Mouse (Mus musculus): ENCODE results near the gene Vamp3.

The Vamp3 gene

DNA sequence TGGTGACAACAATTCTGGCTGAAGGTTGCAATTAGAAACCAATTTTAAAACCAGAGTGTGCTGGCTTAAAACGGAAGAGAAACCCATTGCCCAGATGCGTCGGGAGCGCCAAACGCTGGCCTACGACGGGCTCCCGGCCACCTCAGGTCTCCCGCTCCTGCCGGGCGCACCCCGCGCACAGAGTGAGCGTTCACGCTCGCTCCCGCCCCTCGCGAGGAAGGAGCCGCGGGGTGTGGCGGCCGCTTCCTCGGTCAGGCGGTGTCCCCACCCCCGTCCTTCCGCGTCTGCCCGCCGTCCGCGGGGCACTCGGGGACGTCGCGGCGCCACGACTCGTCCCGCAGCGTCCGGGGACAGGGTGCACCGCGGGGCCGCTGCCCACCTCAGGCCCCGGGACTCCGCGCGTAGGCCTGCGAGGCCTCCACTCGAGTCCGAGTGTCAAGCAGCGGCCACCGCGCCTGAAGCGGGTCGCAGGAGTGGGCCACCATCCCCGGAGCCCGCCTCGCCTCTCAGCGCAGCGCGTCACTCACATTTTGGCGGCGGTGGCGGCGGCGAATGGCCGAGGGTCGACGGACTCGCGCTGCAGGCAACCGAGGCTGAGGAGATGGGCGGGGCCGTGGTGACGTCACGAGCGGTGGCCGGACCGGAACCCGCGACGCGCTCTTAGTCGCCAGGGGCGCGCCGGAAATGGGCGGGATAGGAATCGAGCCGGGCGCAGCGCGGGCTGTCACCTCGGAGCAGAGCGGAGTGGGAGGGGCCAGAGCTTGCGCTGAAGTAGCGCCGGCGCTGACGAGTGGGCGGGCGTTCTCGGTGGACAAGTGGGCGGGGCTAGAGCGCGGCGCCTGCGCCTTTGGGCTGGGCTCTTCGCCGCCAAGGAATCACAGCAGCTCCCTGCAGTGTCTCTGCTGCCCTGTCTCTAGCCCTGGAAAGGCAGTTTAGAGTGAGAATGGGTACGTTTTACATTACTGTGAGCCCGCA lies at the start of gene Vamp3:
Vamp3 (minus strand) TSS at position 617 of the 975 bp plus-strand sequence.
- DNase-seq (ENCODE audit: low spot score in 2 of 2): peak; percentile 96 to 99

DNA sequence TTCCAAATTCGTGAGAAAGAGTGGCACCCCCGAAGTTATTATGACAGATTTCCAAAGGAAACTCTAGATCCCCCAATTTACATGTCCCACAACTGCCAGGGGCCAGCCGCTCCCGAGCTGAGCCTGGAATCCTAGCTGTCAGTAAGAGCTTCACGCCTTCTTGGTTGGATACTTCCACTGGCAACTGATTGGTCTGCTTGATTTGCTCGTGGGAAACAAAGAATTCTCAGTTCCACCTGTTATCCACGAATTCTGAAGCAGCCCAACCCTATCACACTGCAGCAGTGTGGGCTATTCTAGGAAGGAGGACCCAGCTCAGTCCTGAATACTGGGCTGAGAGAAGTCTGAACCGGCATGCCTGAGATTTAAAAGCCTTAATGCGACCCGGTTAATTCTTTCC lies 48.7 kb upstream of the Vamp3 start:
- no peak for DNase-seq (ENCODE audit: low spot score in 2 of 2)

DNA sequence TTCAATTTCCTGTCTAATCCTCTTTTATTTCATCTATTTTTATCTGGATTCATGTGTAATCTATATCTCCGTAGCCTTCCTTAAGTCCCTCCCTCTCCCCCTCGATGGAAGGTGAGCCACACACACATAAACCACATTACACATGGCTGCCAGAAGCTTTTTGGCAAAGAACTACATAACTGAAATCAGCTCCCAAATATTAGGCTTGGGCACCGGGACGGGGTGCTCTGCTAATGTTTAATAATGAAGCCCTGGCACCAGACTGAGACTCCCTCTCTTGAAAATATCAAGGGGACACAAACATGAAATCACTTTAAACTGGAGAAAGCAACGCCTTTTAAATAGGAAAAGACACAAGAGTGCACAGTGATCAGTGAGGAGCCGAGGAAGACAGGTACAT lies 48.1 kb upstream of the Vamp3 start:
- no peak for DNase-seq (ENCODE audit: low spot score in 2 of 2)

DNA sequence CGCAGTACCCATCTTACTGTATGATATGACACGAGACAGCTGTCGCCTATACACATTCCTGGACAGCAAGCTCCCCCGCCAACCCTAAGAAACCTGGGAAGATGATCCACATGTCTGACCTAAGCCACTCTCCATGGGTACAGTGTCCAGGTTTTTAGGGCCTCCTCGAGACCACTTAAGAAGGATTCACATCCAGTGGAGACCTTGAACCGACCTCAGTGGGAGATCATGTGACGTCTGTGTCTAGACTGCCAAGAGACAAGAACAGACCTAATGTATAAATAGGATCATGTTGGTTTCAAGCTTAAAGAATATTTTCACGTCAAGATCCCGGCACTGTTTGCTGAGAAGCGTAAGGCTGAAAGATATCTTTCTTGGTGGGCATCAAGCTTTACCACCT lies 46.4 kb upstream of the Vamp3 start:
- no peak for DNase-seq (ENCODE audit: low spot score in 2 of 2)

DNA sequence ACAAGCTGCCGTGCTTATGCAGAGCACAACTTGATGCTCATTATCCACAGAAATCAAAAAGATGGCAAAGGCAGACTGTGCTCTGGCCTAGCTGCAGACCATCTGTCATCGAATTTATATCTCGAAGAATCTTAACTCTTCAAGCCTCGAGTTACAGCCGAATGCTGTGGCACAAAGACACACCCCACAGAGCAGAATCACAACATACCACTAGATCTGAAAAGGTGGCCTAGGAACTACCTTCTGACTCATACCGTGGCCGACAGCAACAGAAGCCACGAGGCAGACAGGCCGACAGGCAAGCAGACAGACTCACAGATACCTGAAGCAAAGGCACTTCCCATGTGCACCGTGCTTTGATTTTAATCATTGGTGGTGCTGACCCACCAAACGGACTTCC lies 45.9 kb upstream of the Vamp3 start:
- DNase-seq (ENCODE audit: low spot score in 2 of 2): no peak

DNA sequence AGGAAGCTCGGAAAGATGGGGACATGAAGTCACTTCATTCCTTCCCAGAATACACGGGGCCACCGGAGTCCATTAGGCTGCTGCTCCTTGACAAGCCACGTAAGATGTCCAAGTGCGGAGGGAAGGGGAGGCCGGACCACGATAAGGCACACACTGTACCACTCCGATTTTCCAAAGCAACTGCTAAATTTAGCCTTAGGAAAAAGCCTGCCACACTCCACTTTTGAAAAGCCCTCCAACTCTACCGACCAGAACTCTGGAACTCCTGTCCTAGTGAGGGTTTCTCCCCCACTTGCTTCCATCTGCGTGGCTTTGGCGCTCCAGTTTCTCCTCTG lies 39.3 kb upstream of the Vamp3 start:
- DNase-seq (ENCODE audit: low spot score in 2 of 2): no peak

DNA sequence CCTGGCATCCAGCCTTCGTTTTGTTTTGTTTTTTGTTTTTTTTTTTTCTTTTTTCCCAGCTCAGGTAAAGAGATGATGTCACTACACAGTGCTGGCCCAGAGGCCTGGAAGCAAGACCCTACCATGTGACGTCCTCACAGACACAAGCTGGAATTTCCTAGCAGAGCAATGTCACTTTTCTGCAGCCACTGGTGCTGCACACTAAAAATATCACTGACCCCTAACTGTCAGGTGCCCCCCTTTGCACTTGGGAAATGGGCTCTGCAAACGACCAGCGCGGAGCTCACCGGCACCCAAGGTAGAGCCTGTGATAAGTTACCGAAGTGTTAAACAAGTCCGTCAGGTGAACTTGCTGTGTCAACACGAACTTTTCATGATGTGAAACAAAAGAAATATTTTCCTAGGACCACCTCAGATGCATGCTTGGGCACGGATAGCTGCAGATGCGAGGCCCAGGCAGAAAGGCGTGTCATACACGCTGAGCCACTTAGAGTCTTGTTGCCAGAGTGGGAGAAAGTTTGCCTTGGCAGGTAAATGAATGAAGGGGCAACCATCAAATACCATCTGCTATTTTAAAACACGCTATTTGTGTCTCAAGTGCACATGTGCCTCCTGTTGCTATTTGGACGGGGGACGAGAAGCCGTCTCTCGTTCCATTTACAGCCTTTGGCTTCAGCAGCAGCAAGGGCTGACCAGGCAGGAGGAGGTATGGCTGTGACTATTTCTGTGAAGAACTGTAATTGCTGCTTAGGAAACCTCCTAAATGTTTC lies 38.8 kb upstream of the Vamp3 start:
- DNase-seq (ENCODE audit: low spot score in 2 of 2): no peak

DNA sequence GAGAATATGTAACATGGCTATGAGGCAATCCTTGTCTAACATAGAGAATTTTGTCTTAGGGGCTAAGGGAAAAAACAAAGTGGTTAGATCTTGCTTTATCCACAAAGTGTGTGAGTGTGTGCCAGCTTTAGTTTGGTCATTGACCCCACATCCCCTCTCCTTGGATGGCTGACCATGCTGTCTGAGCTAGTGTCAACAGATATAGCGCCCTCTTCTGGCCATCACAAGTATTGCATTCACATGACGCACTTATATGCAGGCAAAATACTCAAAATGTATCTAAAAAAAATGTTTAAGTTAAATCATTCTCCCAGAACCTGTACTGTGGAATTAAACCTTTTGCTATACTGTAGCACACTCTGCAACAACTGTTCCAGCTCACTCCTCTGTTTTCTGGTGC lies 37.4 kb upstream of the Vamp3 start:
- no peak for DNase-seq (ENCODE audit: low spot score in 2 of 2)

DNA sequence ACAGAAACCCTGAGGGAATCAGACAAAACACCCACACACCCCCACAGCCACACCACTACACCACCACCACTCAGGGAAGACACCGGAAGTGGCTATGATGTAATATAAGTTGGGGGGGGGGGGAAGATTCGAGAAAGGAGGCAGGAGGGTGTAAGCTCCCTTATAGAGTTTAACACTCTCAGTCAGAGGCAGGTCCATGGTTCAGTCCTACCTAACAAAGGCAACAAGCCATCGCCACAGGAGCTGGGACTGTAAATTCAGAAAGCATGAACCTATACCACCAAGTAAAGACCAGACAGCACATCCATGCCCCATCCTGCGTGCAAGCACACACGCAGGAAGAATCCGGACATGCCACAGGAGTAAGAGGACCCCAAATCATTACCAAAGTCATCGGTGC lies 31.5 kb upstream of the Vamp3 start, which contains the start of gene Gm13090:
Gm13090 (plus strand) TSS at position 301 of the 400 bp plus-strand sequence.
- DNase-seq (ENCODE audit: low spot score in 2 of 2): no peak

DNA sequence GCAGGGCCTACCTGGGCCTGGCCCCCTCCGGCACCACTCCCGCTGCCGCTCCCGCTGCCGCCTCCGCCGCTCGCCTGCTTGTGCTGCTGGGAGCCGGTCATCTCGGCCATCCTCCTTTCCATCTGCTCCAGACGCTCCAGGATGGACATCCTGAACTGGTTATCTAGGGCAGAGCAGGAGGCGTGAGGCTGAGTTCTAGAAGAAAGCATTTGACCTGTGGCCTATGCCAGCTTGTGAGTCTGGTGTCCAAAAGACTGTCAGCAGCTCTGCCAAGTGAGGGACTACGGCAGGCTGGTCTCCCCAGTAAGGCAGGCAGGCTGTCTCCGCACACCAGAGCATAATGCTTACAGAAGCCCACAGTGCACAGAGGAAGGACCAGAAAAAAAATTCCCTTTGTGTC lies 31.1 kb upstream of the Vamp3 start:
- no peak for DNase-seq (ENCODE audit: low spot score in 2 of 2)

DNA sequence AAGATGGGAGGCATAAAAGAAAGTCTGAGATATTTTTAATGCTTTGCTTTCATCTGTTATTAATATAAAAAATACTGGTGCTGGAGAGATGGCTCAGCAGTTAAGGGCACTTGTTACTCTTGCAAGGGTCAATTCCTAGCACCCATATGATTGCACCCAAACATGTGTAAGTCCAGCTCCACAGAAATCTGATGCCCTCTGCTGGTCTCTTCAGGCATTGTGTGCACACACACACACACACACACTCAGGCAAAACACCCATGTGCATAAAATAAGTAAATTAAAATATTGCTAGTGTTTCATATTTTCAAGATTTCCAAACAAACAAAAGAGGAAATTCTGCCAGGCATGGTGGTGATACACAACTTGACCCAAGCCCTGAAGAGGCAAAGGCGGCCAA lies 29.6 kb upstream of the Vamp3 start:
- no peak for DNase-seq (ENCODE audit: low spot score in 2 of 2)

DNA sequence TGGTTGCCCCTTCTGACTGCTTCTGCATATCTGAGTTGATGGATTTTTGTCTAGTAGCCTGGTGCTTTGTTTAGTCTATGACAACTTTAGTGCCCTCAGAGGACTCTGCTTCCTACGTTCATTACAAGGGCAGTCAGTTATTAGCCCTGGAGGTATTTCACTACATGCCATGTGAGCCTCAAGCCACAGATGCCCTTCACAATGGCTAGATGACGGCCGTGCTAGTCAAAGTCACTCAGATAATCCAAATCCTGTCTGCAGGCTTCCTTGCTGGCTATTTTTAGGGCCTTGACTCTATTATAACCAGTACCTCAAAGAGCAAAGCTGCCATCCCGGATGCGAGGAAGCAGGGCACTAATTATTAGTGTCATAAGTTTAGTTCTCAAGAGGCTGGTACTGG lies 25.3 kb upstream of the Vamp3 start:
- no peak for DNase-seq (ENCODE audit: low spot score in 2 of 2)

DNA sequence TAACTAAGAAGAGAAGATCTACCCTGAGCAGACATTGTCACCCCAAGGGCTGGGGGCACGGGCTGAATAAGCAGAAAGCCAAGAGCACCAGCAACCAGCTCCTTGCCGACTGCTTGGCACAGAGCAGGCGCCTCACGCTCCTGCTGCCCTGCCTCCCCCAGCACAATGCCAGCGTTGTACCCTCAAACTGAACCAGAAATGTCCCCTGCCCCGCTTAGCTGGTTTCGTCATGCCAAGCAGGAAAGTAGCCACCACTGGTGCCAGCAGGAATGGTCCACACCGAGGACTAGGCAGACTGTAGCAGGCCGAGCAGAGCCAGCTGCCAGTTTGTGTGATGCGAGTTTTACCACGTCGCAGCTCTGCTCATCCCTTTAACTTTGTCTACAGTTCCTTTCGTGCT lies 24.2 kb upstream of the Vamp3 start:
- no peak for DNase-seq (ENCODE audit: low spot score in 2 of 2)

DNA sequence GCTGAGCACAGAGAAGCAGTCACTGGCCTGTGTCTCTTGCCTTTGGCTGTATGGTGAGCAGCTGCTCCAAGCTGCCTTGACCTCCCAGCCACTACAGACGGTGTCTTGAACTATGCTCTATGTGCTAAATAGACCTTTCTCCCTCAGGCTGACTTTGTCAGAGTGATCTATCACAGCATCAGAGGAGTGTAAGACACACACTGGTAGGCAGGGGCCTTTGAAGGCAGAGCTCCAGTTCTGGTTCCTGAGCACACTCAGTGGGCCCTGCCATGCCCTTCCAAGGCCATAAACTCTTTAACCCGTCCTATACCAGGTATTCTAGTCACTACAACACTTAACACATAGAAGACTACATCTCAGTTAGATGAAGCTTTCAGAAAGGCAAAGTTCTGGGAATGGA lies 23.6 kb upstream of the Vamp3 start:
- DNase-seq (ENCODE audit: low spot score in 2 of 2): no peak

DNA sequence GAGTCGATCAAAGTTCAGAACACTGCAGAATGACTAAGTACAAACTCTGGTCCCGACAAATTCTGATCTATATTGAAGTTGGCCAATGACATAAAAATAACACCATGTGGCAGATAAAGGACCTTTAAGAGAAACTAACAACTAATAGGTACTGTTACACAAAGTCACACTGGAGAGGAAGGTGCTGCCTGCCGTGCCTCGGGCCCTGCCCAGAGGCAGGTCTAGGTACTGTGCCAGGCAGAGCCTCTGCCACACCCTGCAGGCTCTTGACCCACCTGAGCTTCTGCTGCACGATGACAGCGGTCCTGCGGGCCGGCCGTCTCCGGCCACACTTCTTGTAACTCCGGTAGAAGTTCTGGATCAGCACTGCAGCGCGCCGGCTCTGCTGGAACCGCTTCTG lies 17.1 kb upstream of the Vamp3 start:
- no peak for DNase-seq (ENCODE audit: low spot score in 2 of 2)

DNA sequence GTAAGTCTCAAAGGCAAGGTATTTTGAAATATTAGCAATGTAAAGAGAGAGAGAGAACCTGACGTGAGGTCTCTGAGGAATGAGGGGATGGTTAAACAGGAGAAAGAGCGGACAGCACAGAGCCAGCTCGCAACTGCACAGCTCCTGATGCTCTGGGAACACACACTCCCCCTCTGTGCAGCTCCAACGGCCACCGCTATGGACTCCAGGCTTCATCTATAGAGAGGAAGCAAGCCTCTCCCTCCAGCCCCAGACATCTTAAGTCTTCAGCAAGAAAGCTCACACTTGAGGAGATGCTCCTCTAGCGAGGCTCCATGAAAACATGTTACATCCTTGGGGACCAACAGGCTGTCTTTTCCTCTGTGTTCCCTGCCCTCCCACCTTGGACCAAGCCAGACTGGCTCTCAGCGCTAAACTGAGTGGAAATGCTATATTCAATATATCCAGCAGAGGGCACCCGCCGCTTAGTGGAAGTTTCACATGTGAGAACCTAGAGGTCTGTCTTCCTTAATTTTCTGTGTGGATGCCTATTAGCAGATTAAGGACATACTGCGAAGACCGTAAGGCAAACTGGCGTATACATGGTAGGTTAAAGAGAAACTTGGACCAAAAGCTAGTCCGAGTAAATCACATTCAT lies 15.5 kb upstream of the Vamp3 start:
- peak; percentile 34 to 73 for DNase-seq (ENCODE audit: low spot score in 2 of 2)

DNA sequence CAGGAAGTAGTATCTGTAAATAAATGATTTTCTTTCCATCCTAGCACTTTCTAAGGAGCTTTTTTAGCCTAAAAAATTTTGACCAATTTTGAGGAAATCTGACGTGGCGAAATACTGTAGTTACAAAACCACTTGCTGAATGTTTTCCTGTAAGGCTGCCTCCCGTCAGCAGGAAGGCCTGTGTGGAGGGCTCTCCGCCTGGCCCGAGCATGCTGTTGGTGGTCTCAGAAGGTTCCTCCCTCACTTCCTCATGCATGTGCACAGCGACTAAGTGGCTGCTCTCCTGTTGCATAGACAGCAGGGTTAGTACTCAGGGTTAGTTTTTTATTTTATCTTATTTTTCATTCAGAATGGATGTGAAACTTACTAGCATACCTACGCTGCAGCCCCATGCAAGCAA lies 13.2 kb upstream of the Vamp3 start:
- DNase-seq (ENCODE audit: low spot score in 2 of 2): no peak

DNA sequence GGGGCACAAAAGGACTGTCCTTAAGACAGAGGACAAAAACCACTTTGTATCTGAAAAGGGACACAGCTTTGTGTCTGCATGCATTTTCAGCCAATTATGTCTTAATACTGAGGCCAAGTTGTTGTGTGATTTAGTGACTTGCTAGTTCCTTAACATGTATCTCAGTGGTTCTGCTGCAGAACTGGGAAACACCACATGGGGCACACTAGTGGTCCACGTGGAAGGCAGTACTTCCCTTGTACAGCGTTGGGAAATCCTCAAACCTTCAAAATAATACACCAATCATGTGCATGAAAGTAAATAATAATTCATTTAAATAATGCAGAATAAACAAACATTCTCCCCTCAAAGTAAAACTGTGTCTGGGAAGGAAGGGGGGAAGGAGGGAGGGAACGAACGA lies 11.0 kb upstream of the Vamp3 start:
- no peak for DNase-seq (ENCODE audit: low spot score in 2 of 2)

DNA sequence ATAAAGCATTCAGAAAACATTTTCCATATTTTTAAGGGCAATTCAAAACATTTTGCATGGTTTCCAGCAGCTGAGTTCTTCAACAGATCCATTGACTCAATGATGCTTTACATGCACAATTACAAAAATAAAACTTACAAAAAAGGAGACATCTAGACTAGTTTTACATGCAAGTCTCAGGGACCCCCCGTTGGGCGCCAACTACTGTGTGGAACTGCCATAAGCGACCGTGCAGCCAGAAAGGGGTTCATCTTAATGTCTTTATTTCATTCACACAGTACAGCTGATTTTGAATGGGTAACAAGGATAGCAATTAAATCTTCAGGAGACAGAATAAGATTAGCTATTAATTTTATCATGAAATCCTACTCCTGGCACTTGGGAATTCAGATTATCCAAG lies 1.8 kb upstream of the Vamp3 start:
- DNase-seq (ENCODE audit: low spot score in 2 of 2): no peak

DNA sequence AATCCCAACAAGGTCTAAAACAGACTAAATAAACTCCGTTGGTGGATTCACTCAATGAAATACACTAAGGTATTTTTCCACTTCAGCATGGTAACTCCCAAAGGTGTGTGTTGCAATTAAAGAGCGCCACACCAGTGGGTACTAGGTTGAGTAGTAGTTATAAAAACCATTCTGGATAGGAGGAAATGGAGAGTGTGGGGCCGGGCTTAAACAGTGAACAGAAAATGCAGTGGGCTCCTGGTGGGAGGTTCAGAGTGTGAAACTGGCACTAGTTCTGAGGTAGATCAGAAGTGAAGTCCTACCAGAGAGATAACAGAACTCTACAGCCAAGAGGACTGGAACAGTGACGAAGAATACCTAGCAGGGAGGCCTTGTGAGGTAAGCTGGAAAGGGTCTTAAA lies 871 bp upstream of the Vamp3 start:
- DNase-seq (ENCODE audit: low spot score in 2 of 2): no peak

DNA sequence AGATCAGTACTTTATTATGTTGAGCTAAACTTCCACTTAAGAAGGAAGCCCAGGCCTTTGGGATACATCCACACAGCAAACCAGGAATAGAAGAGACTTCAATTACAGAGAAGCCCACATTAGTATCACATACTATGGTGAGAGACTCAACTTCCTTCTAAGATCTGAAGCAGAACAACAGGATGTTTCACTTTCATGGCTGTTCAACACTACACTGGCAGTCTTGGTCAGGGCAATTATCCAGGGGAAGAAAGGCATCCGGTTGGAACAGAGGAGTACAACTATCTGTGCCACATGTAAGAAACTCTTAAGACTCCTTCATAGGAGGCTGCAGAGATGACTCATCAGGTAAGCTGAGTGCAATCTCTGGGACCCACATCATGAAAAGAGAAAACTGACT lies 6.6 kb downstream of the Vamp3 start:
- DNase-seq (ENCODE audit: low spot score in 2 of 2): no peak

DNA sequence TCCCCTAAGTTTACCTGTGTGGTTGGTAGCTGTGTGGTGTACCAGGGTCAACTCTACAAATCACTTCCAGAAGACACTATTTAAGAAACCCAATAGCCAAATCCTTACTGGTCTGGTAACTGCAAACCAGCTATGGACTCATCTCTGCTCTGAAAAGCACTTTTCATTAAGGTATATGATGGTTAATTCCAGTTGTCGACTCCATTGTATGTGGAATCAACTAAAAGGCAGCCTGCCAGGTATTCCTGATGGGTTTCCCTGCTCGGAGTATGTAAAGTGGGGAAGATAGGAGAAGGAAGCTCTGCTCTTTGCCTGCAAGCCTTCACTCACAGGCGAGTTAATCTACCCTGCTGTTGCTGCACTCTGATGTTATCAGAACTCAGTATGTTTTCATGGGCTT lies 11.2 kb downstream of the Vamp3 start:
- DNase-seq (ENCODE audit: low spot score in 2 of 2): no peak
